Mouse (Mus musculus): ENCODE data around the gene Ykt6.

Gene Ykt6

GRCm38 (mm10) chr11:5949586-5950352 lies 5.7 kb upstream of the Ykt6 start, which contains the start of gene Gck:
Gck (minus strand) TSS chr11:5950081.
- no peak for DNase-seq (ENCODE audit: low spot score)

- no peak for DNase-seq (ENCODE audit: low spot score)
Observed at GRCm38 (mm10) chr11:5952501-5952900, 3.0 kb upstream of the Ykt6 start.

GRCm38 (mm10) chr11:5953130-5953765 lies 2.2 kb upstream of the Ykt6 start:
- no peak for DNase-seq (ENCODE audit: low spot score)

- DNase-seq (ENCODE audit: low spot score), result no peak
Observed at GRCm38 (mm10) chr11:5954435-5954834, 1.1 kb upstream of the Ykt6 start.

GRCm38 (mm10) chr11:5954965-5955504 lies 458 bp upstream of the Ykt6 start:
- DNase-seq (ENCODE audit: low spot score), result peak; percentile 35

- no peak for DNase-seq (ENCODE audit: low spot score)
Observed at GRCm38 (mm10) chr11:5960051-5960450, 4.6 kb downstream of the Ykt6 start.

GRCm38 (mm10) chr11:5965865-5966264 lies 10.4 kb downstream of the Ykt6 start:
- no peak for DNase-seq (ENCODE audit: low spot score)

- no peak for DNase-seq (ENCODE audit: low spot score)
Observed at GRCm38 (mm10) chr11:5966751-5967150, 11.3 kb downstream of the Ykt6 start.

- DNase-seq (ENCODE audit: low spot score), result no peak
Observed at GRCm38 (mm10) chr11:5968223-5968622, 12.7 kb downstream of the Ykt6 start.

- DNase-seq (ENCODE audit: low spot score), result no peak
Observed at GRCm38 (mm10) chr11:5971202-5971601, 15.7 kb downstream of the Ykt6 start.

GRCm38 (mm10) chr11:5973151-5973550 lies 17.7 kb downstream of the Ykt6 start:
- no peak for DNase-seq (ENCODE audit: low spot score)

- DNase-seq (ENCODE audit: low spot score), result no peak
Observed at GRCm38 (mm10) chr11:5974053-5974452, 18.6 kb downstream of the Ykt6 start.

GRCm38 (mm10) chr11:5975068-5975467 lies 19.6 kb downstream of the Ykt6 start:
- no peak for DNase-seq (ENCODE audit: low spot score)

- DNase-seq (ENCODE audit: low spot score), result no peak
Observed at GRCm38 (mm10) chr11:5976106-5976505, 20.6 kb downstream of the Ykt6 start.

- no peak for DNase-seq (ENCODE audit: low spot score)
Observed at GRCm38 (mm10) chr11:5979088-5979487, 23.6 kb downstream of the Ykt6 start.

- DNase-seq (ENCODE audit: low spot score), result no peak
Observed at GRCm38 (mm10) chr11:5980108-5980507, 24.6 kb downstream of the Ykt6 start.

GRCm38 (mm10) chr11:5980561-5980960 lies 25.1 kb downstream of the Ykt6 start:
- no peak for DNase-seq (ENCODE audit: low spot score)

- DNase-seq (ENCODE audit: low spot score), result no peak
Observed at GRCm38 (mm10) chr11:5981323-5981722, 25.8 kb downstream of the Ykt6 start.

GRCm38 (mm10) chr11:5983629-5984028 lies 28.1 kb downstream of the Ykt6 start:
- DNase-seq (ENCODE audit: low spot score), result no peak

GRCm38 (mm10) chr11:5988126-5988525 lies 32.6 kb downstream of the Ykt6 start:
- DNase-seq (ENCODE audit: low spot score), result no peak

GRCm38 (mm10) chr11:5989954-5990593 lies 34.6 kb downstream of the Ykt6 start:
- no peak for DNase-seq (ENCODE audit: low spot score)

GRCm38 (mm10) chr11:5990910-5991309 lies 35.4 kb downstream of the Ykt6 start:
- peak; percentile 27 for DNase-seq (ENCODE audit: low spot score)

- no peak for DNase-seq (ENCODE audit: low spot score)
Observed at GRCm38 (mm10) chr11:5994212-5994611, 38.7 kb downstream of the Ykt6 start.

Data from urinary bladder, postnatal 25 days (tissue).